Mouse (Mus musculus): ENCODE measurements around the gene Nfix.

Nfix gene

DNA sequence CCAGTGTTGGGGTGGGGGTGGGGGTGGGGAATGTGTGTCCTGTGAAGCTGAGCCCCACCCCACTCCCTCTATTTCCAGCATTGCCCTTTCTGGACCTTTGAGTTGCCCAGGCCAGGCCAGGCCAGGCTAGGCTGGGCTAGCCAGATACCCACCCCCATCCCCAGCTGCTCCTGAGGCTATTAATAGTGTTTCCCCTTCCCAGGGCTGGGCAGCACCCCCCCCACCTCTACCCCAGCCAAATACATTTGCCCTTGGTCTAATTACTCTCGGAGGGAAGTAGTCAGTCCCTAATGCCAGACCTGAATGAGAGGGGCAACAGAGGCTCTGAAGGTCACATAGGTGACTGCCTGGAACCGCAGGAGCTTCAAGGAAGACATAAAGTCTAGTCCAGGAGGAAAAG is 64.5 kb downstream of the Nfix start:
- no peak for DNase-seq

DNA sequence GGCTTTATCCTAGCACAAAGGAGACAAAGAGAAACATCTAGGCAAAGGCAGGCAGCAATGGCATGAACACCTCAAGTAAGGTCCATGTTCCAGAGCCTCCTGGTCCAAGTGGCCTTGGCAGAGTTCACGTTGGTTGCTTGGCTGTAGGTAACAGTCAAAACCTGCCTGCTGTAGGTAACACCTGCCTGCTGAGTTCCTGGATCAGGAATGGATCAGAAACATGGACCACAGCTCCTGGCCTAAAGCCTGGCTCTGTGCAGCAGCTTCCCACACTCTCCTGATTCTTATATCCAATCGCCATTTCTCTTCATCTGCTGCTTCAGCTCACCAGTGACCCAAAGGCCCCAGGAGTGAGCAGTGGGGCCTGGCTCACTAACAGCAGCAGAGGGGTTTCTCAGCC is 65.5 kb downstream of the Nfix start:
- DNase-seq: no peak

DNA sequence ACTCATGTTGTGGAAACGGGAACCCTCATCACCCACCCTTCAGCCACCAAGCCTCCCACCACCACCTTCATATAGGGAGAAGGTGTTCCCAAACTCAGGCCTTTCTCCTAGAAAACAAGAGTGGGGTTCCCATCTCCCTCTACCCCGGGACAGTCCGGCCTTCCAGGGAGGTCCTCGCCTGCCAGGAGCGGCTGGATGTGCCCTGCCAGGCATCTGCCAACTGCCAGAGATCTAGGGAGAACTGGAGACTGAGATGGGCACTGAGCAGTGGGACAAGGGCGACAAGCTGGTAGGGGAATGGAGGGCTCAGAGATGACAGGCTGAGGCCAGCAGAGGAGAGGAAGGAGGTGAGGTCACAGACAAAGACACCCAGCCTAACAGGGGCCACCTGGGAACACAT is 66.2 kb downstream of the Nfix start:
- DNase-seq: no peak

GRCm38 (mm10) chr8:84732996-84733395 is 67.1 kb downstream of the Nfix start:
- no peak for DNase-seq

GRCm38 (mm10) chr8:84732545-84732944 is 67.6 kb downstream of the Nfix start:
- no peak for DNase-seq

- no peak for DNase-seq
Observed at GRCm38 (mm10) chr8:84731371-84732177, 68.6 kb downstream of the Nfix start.

- DNase-seq: no peak
Observed at GRCm38 (mm10) chr8:84730541-84731370, 69.4 kb downstream of the Nfix start.

- DNase-seq: peak in 1 of 2 experiments; percentile 55
Observed at GRCm38 (mm10) chr8:84729921-84730362, 70.2 kb downstream of the Nfix start.

GRCm38 (mm10) chr8:84728474-84728873 is 71.7 kb downstream of the Nfix start:
- DNase-seq: no peak

- peak; percentile 58 to 61 for DNase-seq
Observed at GRCm38 (mm10) chr8:84725941-84726259, 74.2 kb downstream of the Nfix start.

- DNase-seq: no peak
Observed at GRCm38 (mm10) chr8:84725246-84725940, 74.8 kb downstream of the Nfix start.

GRCm38 (mm10) chr8:84724683-84725082 is 75.5 kb downstream of the Nfix start:
- no peak for DNase-seq

GRCm38 (mm10) chr8:84723571-84723900 is 76.6 kb downstream of the Nfix start:
- DNase-seq: peak in 1 of 2 experiments; percentile 58

- peak; percentile 67 to 72 for DNase-seq
Observed at GRCm38 (mm10) chr8:84722850-84723570, 77.1 kb downstream of the Nfix start, which contains the start of gene G430095P16Rik. Gene G430095P16Rik (plus strand): TSS chr8:84723007.

GRCm38 (mm10) chr8:84722530-84722849 is 77.7 kb downstream of the Nfix start:
- no peak for DNase-seq

DNA sequence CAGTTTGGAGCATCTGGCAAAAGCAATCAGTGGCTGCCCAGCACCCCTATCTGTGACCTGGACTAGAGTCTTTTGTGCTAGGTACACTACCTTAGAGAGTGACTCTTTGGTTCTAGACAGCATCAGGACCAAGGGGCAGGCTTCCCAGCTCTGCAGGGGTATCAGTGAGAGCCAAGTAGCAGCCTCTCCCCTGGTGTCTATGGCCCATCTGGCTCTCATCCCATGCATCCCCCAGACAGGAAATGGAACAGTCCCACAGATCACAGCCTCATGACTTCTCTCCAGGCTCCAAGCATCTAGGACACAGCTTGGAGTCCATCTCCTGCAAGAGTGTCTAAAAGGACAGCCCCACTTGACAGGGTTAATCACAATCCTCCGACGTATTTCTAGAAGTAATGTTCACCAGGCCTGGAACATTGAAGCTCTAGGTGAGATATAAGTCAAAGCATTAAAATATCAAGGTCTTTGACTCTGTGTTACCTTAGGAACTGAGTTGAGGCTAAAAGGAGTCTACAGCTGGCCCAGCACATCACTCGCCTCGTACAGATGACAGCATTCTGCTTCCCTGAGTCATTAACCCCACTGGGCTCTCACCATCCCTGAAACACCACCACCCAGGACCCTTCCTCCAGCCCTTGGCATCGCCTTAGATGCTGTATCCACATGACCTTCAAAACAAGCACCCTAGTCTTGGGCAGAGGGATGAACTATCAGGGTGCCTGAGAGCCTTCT is 81.0 kb downstream of the Nfix start:
- DNase-seq: no peak

- DNase-seq: no peak
Observed at GRCm38 (mm10) chr8:84718476-84718875, 81.7 kb downstream of the Nfix start.

GRCm38 (mm10) chr8:84716790-84717189 is 83.4 kb downstream of the Nfix start:
- DNase-seq: no peak

DNA sequence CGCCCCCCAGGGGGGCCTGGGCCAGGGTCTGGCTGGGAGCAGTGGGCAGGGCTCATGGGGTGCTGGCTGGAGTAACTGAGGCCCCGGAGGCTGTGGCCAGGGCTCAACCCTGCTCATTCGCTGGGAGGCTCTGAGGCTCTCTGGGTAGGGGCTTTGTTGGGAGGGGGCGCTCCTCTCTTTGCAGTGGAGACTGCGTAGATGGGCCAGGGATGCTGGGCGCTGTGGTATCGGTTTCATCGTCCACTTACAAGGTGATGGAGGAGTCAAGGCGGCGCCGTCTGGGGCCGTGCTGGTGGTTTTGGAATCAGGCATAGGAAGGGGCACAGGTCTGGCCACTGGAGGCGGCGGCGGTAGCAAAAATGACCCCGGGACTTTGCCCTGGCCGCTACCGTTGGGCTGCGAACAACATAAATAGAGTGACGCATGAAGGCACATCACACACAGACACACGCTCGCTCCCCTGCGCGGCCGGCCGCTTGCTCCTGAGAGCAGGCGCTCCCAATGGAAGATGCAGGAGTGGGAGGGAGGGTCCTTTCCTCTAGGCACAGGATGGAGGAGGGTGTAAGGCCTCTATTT is 84.2 kb downstream of the Nfix start:
- DNase-seq: no peak

DNA sequence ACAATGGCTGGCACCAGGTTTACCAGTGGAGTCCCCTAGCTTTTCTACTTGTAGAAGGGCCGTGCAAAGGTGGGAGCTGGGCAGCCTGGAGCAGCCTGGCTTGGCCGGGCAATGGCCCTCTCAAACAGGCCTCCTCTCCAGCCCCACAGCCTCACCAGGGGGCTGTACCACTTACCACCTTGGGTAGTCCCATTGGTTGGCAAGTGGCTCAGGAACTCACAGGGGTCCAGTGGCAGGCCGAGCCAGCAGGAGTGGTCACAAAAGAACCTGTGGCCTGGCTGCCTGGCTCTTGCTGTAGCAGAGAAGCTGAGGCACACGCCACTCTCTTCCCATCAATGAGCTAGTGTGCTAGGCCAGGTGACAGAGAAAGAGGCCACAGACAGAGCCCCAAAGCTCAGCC is 86.0 kb downstream of the Nfix start:
- no peak for DNase-seq

- DNase-seq: no peak
Observed at GRCm38 (mm10) chr8:84713381-84713780, 86.8 kb downstream of the Nfix start.

GRCm38 (mm10) chr8:84712759-84713120 is 87.4 kb downstream of the Nfix start:
- DNase-seq: no peak

Measured in kidney, adult 8-10 months (tissue).